Mouse (Mus musculus) kidney, adult 2 months (tissue): ENCODE data around the gene Hoxa1.

Experiments
- CTCF ChIP-seq: fragments of 200-500 bp; conservative IDR thresholded peaks from 2 replicates; pipeline ENCODE4 v1.5.1; 2011; ENCODE audit warnings: low read depth, mild to moderate bottlenecking, control low read depth, low read length, moderate library complexity, mixed read lengths; ENCODE audit not compliant: insufficient read depth, insufficient read length
- POLR2A ChIP-seq: fragments of 200-500 bp; IDR thresholded peaks from one replicate; pipeline ENCODE4 v1.6.1; 2011; ENCODE audit warnings: low read depth, low read length, control low read depth

GRCm38 (mm10) chr6:52194690-52195089, 36.6 kb upstream of the Hoxa1 start:
- TF ChIP-seq CTCF (no peak), POLR2A (no peak)
